Mouse (Mus musculus) monocyte, adult 59 days (primary cell): ENCODE results near the gene Traf1. TPM values are rescaled to one million over a fixed set of nuclear protein-coding genes. Genes with fewer than 3 reads are reported as not detected.

Experiments
- total RNA-seq, 2 experiments: library from RNA; stranded (reverse); gene quantifications; one replicate each; pipeline ENCODE4 v1.2.4; 2023

Gene Traf1
- 100 to 1,000 TPM in 1 of 2 experiments, 10 to 100 TPM in 1; 94.2 to 111 TPM for total RNA-seq

DNA sequence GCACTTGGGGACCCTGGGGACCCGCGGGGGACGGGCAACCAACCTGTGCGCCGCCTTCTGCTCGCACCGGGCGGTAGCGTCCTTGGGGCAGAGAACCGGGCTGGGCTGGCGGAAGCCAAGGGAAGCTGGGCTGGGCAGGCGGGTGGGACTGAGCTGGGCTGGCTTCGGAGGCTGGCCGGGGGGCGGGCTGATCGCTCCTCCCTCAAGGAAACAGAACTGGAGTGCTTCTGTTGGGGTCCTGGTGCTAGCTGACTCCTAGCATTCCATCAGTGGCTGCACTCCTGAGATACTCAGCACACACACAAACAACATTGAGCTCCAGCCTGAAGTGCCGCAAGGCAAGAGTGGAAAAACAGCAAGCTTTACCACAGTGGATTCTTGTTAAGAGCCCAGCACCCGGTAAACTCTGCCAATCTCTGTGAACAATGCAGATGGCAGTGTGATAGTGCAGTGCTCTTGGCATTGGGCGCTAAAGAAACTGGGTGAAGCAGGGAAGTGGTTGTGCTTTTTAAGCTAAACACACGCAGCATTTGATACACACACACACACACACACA, at the start of gene Traf1:
Gene Traf1, minus strand, starts transcription at position 292 of the 556 bp plus-strand sequence.

DNA sequence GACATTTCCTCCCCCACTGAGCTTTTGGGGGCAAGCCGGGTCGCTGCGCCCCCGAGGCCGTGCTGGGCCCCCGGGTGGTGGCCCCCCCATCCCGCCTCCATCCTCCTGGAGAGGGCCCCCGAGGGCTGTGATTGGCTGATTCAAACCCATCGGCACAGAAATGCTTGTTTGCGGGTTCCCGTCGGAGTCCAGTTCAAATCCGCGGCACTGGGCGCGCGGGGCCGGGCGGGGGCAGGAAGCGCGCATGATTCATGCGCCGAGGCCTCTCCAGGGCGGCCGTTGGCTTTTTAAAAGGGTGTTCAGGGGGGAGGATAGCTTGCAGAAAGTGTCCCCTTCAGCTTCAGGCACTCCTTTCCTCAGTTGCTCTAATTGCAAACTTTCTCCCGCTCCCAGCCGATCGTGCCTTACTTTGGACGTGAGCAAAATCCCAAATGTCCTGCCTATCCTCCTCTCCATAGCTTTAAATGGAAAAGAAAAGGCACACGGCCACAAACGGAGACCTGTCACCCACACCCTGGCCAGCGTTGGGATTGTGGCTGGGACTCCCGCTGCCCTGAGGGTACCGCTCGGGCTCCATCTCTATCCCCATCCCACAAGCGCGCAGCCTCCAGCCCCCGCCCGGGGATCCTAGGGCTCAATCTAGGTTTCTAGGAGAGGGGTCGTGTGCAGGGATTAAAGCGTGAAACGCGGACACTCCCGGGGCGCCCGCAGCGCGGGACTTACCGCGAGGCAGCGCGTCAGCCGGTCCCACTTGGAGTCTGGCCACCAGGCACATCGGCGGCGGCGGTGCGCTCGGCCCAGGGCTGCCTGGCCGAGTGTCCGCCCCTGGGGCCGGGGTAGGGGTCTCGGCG, 48.1 kb downstream of the Traf1 start, which contains the start of gene Phf19:
Gene Phf19, minus strand, starts transcription at position 809 of the 851 bp plus-strand sequence.

Other genes with a start within 250 kb of the Traf1 start
- 10 to 100 TPM; 81.2 to 81.7 TPM for gene Gapvd1, start 206.5 kb downstream of the Traf1 start, total RNA-seq
- gene Hspa5, start 189.8 kb downstream of the Traf1 start, total RNA-seq, result 100 to 1,000 TPM; 841 TPM
- 1 to 10 TPM; 6.7 to 9.1 TPM for gene Rabepk, start 161.9 kb downstream of the Traf1 start, total RNA-seq
- 10 to 100 TPM; 78.7 to 91.0 TPM for gene Fbxw2, start 135.5 kb downstream of the Traf1 start, total RNA-seq
- not detected for gene Gm34653, start 128.8 kb downstream of the Traf1 start, total RNA-seq
- not detected for gene Cutal, start 87.4 kb downstream of the Traf1 start, total RNA-seq
- gene Psmd5, start 86.8 kb downstream of the Traf1 start, total RNA-seq, result 10 to 100 TPM; 17.2 to 19.6 TPM
- gene Phf19, start 47.7 kb downstream of the Traf1 start, total RNA-seq, result 1 to 10 TPM; 4.4 to 4.7 TPM
- gene Hc, start 99.7 kb upstream of the Traf1 start, total RNA-seq, result not detected
- 1 to 10 TPM in 1 of 2 experiments, under 1 TPM in 1; 0.82 to 1.0 TPM for gene AI182371, start 139.8 kb upstream of the Traf1 start, total RNA-seq
- 10 to 100 TPM; 77.9 to 78.8 TPM for gene Cntrl, start 147.7 kb upstream of the Traf1 start, total RNA-seq
- gene Rab14, start 239.3 kb upstream of the Traf1 start, total RNA-seq, result 100 to 1,000 TPM; 220 to 226 TPM